Mouse (Mus musculus): ENCODE measurements at regions not wholly inside any gene's neighbourhood (a gene's known extent, or its start where the extent isn't known, plus 50 kb on each side); places are given as distances from the start of the nearest gene placed in this dataset.
A peak's percentile ranks its signal among the peaks of the same experiment; 100 is the strongest.

GRCm38 (mm10) chr14:100792094-100792493, 408.0 kb downstream of the Prr30 start:
- no peak for DNase-seq (ENCODE audit: low spot score)

DNA sequence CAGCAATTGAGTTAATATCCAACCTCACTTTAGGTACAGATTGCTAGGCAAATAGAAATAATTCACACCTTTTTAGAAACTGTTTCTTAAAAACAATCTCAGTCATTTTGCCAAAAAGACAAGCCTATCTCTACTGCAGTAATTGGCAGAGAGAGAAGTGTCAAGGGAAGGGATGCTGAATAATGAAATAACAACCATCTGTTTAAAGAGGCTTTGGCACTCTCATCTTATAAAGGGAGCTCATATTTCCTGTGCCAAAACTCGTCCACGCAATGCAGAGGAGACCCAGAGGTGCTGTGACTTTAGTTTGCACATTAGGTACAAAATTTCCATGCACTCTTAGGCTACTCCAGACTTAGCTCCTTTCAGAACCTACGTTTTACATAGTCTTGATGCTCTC, 418.2 kb downstream of the Prr30 start:
- no peak for DNase-seq (ENCODE audit: low spot score)

DNA sequence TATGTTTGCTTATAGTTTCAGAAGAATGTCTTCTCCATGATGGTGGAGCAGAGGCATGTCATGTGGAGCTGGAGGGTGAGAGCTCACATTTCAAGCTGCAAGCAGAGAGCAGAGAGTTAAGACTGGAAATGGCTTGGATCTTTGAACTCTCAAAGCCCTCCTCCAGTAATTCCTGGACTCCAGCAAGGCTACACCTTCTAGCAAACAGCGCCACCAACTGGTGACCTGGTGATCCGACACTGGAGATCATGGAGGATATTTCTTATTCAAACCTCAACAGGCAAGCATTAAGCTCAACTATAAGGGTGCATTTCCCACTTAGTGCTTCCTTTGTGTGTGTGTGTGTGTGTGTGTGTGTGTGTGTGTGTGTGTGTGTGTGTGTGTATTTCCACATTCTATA, 446.2 kb downstream of the Prr30 start:
- no peak for DNase-seq (ENCODE audit: low spot score)

- no peak for DNase-seq (ENCODE audit: low spot score)
Measured at GRCm38 (mm10) chr14:100752746-100753145, 447.4 kb downstream of the Prr30 start.

- peak; percentile 38 for DNase-seq (ENCODE audit: low spot score)
Measured at GRCm38 (mm10) chr14:100749737-100750541, 450.2 kb downstream of the Prr30 start.

- no peak for DNase-seq (ENCODE audit: low spot score)
Measured at GRCm38 (mm10) chr14:100735276-100735675, 450.8 kb upstream of the Klf12 start.

- DNase-seq (ENCODE audit: low spot score): no peak
Measured at GRCm38 (mm10) chr14:100728433-100728832, 444.0 kb upstream of the Klf12 start.

DNA sequence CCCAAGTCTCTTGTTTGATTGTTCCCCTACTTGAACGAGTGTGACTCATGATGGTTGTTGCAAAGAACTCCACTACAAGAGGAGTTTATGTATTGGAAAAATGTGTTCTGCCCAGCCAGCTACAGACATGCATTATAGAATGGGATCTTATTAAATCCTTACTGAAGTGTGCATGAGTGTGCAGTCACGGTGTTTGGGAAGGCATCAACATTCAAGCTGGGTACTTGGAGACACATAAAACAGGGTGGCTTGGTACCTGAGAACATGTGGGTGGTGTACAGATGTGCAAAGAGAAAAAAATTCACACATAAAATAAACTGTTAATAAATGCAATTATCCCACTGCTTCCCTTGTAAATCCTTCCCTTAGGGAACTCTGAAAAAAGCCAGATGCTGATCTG, 443.2 kb upstream of the Klf12 start:
- no peak for DNase-seq (ENCODE audit: low spot score)

GRCm38 (mm10) chr14:100724962-100725361, 440.5 kb upstream of the Klf12 start:
- peak; percentile 2 for DNase-seq (ENCODE audit: low spot score)

GRCm38 (mm10) chr14:100720667-100721066, 436.2 kb upstream of the Klf12 start:
- DNase-seq (ENCODE audit: low spot score): no peak

DNA sequence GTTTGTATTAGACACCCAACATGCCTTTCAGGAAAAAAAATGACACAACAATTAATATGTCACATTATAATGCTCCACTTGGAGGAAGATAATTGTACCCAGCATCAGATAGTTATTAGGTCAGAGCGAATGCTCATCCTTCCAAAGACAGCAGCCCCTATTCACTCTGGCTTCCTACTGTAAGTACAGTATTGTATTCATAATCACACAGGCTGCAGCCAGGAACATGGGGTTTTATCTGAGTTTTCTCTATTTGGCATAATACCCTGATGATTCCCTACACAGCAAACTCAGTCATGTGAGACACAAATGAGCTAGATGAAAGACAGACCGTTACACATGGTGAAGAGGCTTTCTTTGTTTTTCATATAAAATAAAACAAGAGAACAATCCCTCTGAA, 430.5 kb upstream of the Klf12 start:
- DNase-seq (ENCODE audit: low spot score): no peak

DNA sequence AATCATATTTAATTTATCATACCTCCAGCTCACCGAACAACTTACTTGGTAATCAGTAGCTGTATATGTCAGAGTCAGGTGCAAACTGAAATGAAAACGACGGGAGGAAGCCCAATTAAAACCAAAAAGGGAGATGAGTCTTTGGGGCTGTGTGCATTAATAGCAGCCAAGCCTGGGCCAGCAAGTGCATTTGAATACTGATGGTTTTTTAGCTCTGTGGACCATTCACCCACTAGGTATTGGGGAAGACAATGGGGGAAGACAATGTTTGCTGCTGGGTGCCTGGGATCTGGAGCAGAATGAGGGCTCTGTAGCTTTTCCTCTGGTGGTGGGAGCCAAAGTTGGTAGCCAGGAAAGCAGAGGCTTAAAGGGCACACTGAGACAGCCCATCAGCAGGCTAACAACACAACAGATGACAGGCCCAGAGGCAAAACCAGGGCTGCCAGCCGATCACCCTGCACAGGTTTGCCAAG, 429.6 kb upstream of the Klf12 start:
- DNase-seq (ENCODE audit: low spot score): no peak

DNA sequence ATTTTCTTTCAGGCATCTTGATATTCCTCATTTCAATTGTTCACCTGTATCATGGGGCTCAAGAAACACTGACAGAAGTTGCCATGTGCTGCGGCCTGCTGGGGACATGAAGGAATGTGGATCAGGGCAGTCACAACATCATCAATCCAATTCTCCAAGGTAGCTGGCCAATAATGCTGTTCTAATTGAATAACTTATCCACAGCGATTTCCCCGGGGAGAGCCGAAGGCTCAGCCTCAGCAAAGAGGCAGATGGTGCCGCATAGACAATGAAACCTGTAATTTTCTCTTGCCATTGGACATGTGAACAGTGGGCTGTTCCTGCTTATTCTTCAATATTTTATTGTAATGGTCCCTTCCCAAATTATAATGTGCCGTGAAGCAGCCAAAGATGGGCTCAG, 429.1 kb upstream of the Klf12 start:
- no peak for DNase-seq (ENCODE audit: low spot score)

DNA sequence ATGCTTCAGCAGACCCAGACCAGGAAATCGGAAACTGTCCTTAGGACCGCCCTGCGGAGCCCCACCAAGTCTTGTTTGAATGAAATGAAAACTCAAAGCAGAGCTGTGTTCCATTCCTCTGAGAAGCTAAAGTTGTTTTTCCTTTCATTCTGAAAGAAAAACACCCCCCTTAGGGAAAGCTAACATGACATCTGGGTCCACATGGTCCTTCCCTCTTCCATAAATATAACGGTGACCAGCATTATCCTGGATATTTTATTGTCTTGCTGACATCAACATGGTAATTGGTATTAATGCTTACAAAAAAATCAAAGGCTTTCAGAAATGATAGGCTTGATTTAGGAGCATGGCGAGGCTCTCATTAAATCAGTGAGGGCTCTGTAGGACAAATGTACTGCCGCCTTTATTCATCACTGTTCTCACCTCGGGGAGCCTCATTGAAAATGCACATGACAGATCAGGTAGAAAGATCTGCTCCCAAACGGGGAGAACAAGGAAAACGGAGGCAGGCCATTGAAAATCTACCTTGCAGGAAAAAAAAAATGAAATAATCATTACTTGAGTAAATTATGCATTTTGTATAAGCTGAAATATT, 381.0 kb upstream of the Klf12 start:
- DNase-seq (ENCODE audit: low spot score): no peak

- DNase-seq (ENCODE audit: low spot score): no peak
Measured at GRCm38 (mm10) chr14:100664180-100664579, 379.7 kb upstream of the Klf12 start.

- DNase-seq (ENCODE audit: low spot score): no peak
Measured at GRCm38 (mm10) chr14:100642076-100642475, 357.6 kb upstream of the Klf12 start.

DNA sequence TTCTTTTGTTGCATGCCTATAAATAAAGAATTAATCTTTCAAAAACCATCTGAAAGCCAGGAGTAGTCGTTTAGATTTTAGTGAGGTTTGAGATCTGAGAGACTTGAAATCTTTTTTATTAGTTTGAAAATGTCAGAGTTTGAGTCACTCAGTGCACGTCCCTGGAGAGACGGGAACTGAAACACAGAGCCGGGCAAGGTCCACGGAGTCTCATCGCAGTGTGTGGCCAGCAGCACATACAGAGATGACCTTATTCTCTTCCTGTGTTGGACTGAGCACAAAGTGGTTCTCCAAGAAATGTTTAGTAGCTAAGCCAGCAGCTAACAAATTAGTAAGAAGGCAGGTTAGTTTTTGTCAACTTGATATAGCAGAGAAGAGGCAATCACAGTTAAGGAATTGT, 350.0 kb upstream of the Klf12 start:
- DNase-seq (ENCODE audit: low spot score): no peak

DNA sequence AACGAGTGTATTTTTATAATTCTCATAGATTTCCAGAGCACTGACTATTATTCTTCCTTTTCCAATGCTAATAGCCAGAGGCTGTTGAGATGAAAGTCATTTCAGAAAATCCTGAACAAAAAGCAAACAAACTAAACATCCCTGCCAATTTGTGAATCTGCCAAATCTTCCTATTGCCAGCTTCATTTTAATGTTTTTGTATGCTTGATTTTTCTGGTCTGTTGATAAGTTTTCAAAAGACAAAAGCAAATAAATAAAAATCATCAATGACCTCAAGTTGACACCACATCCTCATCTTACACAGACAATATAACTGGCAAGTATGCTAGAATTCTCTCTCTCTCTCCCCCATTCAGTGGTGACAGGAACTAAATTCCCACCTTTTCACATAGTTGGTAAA, 347.2 kb upstream of the Klf12 start:
- no peak for DNase-seq (ENCODE audit: low spot score)

DNA sequence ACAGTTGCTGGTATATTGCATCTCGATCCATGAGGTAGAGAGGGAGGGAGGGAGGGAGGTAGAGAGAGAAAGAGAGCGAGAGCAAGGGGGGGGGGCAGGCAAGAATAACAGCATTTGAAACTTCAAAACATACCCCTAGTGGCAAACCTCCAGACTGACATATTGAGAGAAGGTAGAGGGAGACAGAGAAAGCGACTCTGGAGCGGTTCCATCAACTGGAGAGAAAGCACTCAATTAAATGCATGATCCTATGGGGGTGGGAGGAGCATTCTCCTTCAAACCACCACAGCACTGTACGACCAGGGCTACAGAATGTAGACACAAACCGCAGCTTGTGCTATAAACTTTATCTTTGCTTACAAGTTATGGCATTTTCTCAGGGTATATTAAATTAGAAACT, 345.7 kb upstream of the Klf12 start:
- no peak for DNase-seq (ENCODE audit: low spot score)

- no peak for DNase-seq (ENCODE audit: low spot score)
Measured at GRCm38 (mm10) chr14:100627523-100627922, 343.0 kb upstream of the Klf12 start.

DNA sequence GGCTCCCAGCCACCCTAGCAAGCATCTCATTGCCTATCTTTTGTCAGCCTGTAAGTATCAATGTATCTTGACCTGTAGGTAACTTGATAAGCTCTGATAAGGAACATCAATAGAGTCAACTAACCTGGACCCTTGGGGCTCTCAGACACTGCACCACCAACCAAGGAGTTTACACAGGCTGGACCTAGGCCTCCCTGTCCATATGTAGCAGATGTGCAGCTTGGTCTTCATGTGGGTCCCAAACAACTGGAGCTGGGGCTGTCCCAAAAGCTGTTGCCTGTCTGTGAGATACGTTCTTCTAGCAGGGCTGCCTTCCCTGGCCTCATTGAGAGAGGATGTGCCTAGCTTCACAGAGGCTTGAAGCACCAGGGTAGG, 335.2 kb upstream of the Klf12 start:
- no peak for DNase-seq (ENCODE audit: low spot score)

GRCm38 (mm10) chr14:100618793-100619655, 334.5 kb upstream of the Klf12 start:
- DNase-seq (ENCODE audit: low spot score): no peak
